Mouse (Mus musculus) bone marrow macrophage, adult 2 months (primary cell): ENCODE measurements around the gene Tnp2. TPM values are rescaled to one million over a fixed set of nuclear protein-coding genes. Genes with fewer than 3 reads are reported as not detected.
A peak's percentile ranks its signal among the peaks of the same experiment; 100 is the strongest.

Experiments used
- H3K27ac ChIP-seq: 2 replicates; pipeline ENCODE4 v1.5.1; 2012; ENCODE audit warnings: low read depth, low read length; ENCODE audit not compliant: insufficient read depth
- H3K4me1 ChIP-seq: 2 replicates; pipeline ENCODE4 v1.6.1; 2012; ENCODE audit warnings: low read length; ENCODE audit not compliant: control insufficient read depth, insufficient read depth
- H3K4me3 ChIP-seq: 2 replicates; pipeline ENCODE4 v1.5.1; 2012; ENCODE audit warnings: mild to moderate bottlenecking, low read length, moderate library complexity; ENCODE audit not compliant: insufficient read depth
- CTCF ChIP-seq: IDR thresholded peaks from 2 replicates; pipeline ENCODE4 v1.5.1; 2012; ENCODE audit warnings: low read depth, mild to moderate bottlenecking, low read length, moderate library complexity
- POLR2A ChIP-seq: IDR thresholded peaks from 2 replicates; pipeline ENCODE4 v1.6.1; 2012; ENCODE audit warnings: mild to moderate bottlenecking, low read depth, low read length, borderline replicate concordance
- polyA plus RNA-seq: library from polyadenylated mRNA; stranded (reverse); fragments of >200 nt; gene quantifications from 2 replicates; pipeline ENCODE4 v1.2.4, GENCODE M21; 2012; ENCODE audit not compliant: missing spikeins, insufficient read depth, insufficient read length

Gene Tnp2
- polyA plus RNA-seq, 1 experiment = not detected

DNA sequence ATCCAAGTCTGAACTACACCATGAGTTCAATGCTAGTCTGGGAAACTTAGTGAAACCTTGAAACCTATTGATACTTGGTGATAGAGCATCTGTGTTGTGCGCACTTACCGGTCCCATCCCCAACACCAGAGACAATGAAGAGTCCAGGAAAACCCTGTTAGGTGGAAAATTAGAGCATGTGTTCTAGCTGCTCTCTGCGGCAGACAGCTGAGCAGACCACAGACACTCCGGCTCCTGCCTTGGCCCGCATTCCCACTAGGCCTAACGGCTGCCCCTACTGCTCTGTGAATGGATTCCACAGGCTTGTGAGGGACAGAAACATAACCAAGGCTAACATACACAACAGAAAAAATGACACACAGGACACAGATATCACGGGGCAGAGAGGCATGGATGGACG, 14.9 kb downstream of the Tnp2 start:
- TF ChIP-seq CTCF (no peak), POLR2A (no peak)
- H3K4me1 ChIP-seq = no peaks in the 10 kb centered on the region
- no peak overlapping the region for H3K4me3 ChIP-seq
- H3K27ac ChIP-seq = no peak overlapping the region

DNA sequence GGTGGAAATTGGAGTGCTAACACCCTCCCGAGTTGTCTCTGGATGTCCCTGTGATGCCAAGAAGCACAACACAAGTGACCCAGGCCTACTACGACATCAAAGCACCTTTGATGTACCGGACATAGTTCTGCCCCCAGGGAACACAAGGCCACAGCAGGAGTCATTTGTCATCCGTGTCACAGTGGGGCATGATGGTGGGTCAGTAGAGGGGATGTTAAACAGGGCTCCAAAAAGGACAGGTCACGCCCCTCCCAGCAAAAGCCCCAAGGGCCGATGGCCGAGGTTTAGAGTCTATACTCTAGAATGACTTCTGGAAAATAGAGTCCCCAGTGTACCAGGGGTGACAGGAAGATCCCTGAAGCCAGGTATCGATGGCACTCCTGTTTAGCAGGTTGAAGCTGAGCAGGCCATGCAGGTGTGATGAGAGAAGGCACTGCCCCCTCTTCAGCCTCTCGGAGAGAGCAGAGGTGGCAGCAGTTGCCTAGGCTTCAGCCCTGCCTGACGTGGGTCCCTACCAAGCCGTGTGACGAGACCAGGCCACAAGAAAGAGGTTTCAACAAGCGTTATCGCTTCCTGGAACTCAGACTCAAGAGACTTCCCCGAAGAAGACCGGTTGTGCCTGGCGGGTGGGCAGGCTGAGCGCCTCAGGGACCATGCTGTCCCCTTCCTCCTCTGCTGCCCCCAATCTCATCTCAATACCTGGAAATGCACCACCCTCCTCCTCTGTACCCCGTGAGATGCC, 16.5 kb downstream of the Tnp2 start:
- H3K27ac ChIP-seq = no peak overlapping the region
- no peaks in the 10 kb centered on the region for H3K4me1 ChIP-seq
- no peak overlapping the region for H3K4me3 ChIP-seq
- no peak for TF ChIP-seq POLR2A
- TF ChIP-seq CTCF = no peak

GRCm38 (mm10) chr16:10770531-10771325, 17.7 kb downstream of the Tnp2 start:
- no peak overlapping the region for H3K27ac ChIP-seq
- TF ChIP-seq CTCF = no peak
- no peak for TF ChIP-seq POLR2A
- no peaks in the 10 kb centered on the region for H3K4me1 ChIP-seq
- no peak overlapping the region for H3K4me3 ChIP-seq

DNA sequence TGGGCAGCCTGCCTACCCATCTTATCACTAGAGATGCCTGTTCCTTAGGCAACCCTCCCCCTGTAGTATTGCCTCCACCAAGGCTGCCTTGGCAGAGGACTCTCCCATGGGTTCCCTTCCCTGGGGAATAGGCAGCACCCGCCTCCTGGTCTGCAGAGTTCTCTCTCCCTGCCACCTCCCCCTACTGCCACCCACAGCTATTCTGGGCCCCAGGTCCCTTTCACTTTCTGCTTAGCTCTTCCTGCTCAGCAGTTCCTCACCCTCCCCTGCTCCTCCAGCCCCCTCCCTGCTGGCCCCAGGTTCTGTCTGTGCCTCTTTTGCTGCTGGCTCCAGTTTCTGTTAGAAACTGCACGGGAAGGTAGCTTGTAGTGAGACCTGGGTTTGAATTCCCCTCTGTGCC, 18.8 kb downstream of the Tnp2 start:
- Histone ChIP-seq H3K27ac (no peak overlapping the region), H3K4me3 (no peak overlapping the region), H3K4me1 (peaks cover 4% of the 10 kb centered on the region)
- no peak for TF ChIP-seq CTCF
- no peak for TF ChIP-seq POLR2A

DNA sequence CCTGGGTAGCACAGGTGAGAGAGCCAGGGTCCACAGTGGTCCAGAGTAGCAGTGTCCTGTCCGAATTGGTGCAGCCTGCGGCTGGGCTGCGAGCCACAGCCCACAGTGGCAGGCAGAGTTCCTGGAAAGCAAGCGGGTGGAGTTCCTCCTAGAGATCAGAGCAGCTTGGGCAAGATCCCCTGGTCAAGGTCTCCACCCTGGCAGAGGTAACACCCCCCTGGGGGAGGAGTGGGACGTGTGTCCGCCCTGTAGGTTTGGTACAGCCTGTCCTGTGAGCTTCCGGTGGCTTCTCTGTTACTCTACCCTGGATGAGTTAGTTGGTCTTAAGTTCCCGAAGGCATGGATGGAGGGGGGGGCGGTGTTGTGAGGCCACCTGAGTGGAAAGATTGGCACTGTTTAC, 19.6 kb downstream of the Tnp2 start:
- no peak for TF ChIP-seq POLR2A
- TF ChIP-seq CTCF = no peak
- Histone ChIP-seq H3K27ac (no peak overlapping the region), H3K4me1 (peaks cover 5% of the 10 kb centered on the region), H3K4me3 (no peak overlapping the region)

DNA sequence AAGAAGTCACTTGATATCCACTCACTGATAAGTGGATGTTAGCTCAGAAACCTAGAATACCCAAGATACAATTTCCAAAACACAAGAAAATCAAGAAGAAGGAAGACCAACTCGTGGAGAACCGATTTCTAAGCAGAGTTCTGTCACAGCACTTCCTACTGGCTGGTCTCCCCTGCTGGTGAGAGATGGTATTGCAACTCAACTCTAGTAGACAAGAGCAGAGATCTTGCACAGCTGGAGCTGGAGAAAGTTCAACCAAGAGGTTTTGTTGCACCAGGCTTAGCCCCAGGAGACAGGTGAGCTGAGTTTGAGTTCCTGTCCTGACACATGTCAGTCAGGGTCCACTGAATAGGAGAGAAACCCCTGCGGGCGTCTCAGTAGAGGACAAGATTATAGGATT, 21.3 kb downstream of the Tnp2 start:
- Histone ChIP-seq H3K4me1 (peaks cover 5% of the 10 kb centered on the region), H3K27ac (no peak overlapping the region), H3K4me3 (no peak overlapping the region)
- TF ChIP-seq CTCF = peak; percentile 21; the same call in 1 of the 2 replicates
- no peak for TF ChIP-seq POLR2A

DNA sequence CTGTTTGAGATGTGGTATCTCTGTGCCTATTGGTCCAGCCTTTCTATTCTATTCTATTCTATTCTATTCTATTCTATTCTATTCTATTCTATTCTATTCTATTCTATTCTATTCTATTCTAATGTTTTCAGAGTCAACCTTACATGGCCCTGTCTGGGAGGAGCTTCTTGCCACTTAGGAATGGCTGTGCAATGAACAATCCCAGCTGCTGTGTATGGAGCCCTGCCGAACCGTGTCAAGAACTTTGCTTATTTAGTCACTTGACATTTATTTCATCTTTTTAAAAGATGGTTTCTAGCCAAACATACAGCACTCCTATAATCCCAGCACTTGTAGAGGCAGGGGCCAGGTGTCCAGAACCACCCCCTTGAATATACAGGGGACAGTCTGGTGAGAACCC, 24.1 kb downstream of the Tnp2 start:
- peaks cover 15% of the 10 kb centered on the region for H3K4me1 ChIP-seq
- no peak overlapping the region for H3K4me3 ChIP-seq
- no peak for TF ChIP-seq CTCF
- TF ChIP-seq POLR2A = no peak
- no peak overlapping the region for H3K27ac ChIP-seq

DNA sequence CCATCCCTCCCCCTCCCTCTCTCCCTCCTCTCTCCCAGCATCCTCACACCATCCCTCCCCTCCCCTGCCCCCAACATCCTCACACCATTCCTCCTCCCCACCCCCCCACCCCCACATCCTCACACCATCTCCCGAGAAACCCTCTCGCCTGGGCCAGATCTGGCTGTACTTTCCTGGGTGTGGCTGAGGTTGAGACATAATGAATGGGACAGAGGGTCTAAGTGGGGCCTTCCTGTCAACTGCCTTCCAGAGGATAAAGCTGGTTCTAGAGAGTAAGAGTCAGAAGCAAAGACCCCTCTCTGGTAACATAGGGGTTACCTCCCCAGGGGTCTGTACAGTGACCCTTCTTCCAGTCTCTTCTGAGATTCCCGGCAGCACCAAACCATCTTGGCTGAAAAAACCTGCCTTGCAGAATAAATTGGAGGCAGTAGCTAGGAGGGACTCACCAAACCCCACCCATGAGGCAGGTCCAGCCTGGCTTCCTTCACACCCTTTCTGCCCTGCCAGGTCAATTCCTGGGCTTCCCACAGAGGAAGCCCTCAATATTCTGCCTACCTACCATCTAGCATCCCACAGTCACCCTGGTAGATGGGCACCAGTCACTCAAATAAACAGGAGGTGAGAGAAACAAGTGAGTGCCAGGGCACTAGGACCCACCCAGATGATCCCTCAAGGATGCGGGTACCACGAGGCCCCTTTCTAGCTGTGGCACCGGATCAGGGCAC, 24.8 kb downstream of the Tnp2 start:
- peaks cover 21% of the 10 kb centered on the region for H3K4me1 ChIP-seq
- no peak overlapping the region for H3K4me3 ChIP-seq
- TF ChIP-seq CTCF (no peak), POLR2A (no peak)
- no peak overlapping the region for H3K27ac ChIP-seq

GRCm38 (mm10) chr16:10762569-10763180, 25.8 kb downstream of the Tnp2 start:
- Histone ChIP-seq H3K4me3 (no peak overlapping the region), H3K4me1 (peaks cover 30% of the 10 kb centered on the region), H3K27ac (no peak overlapping the region)
- TF ChIP-seq POLR2A = no peak
- TF ChIP-seq CTCF = no peak

DNA sequence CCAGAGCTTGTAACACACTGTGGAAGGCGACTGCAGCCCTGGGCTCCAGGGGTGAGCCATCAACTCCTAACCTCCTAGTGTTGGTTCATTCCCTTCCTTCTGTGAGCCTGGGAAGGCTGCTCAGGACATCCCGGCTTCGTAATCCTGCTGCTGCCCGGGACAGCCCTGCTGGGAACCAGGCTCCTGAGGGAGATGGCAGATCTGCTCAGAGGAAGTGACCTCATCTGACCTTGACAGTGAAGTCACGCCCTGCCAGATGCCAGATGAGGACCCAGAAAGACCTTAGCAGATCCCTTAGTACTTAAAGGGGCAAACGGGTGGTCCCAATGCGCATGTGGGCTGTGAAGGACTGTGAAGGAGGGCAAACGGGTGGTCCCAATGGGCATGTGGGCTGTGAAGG, 27.3 kb downstream of the Tnp2 start:
- Histone ChIP-seq H3K4me1 (peaks cover 34% of the 10 kb centered on the region), H3K4me3 (no peak overlapping the region), H3K27ac (no peak overlapping the region)
- TF ChIP-seq CTCF (no peak), POLR2A (no peak)

DNA sequence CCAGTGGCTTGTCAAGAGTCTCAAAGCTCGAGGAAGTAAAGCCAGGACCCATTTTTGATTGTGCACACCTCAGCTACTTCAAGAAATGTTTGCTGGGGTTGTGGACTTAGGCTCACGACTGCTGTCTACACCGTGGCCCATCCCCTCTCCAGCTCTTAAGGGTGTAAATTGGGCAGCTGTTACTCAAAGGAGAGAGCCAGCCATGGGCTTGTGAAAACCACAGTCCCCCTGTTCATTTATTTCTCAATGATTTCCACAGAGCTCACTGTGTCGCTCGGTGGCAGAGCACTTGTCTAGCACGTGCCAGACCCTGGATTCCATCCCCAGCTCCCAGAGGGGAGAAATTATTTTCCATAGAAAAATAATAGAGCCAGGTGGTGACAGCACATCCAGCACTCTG, 32.3 kb downstream of the Tnp2 start:
- TF ChIP-seq CTCF = no peak
- no peak for TF ChIP-seq POLR2A
- Histone ChIP-seq H3K27ac (no peak overlapping the region), H3K4me3 (no peak overlapping the region), H3K4me1 (peaks cover 52% of the 10 kb centered on the region)
